Mouse (Mus musculus) B cell, adult 2 months (primary cell): ENCODE results near the gene Satb2.
A peak's percentile ranks its signal among the peaks of the same experiment; 100 is the strongest.

Source experiments
- DNase-seq, 2 experiments: peaks; one replicate each; pipeline ENCODE4 v3.0.0; 2022

Gene Satb2

DNA sequence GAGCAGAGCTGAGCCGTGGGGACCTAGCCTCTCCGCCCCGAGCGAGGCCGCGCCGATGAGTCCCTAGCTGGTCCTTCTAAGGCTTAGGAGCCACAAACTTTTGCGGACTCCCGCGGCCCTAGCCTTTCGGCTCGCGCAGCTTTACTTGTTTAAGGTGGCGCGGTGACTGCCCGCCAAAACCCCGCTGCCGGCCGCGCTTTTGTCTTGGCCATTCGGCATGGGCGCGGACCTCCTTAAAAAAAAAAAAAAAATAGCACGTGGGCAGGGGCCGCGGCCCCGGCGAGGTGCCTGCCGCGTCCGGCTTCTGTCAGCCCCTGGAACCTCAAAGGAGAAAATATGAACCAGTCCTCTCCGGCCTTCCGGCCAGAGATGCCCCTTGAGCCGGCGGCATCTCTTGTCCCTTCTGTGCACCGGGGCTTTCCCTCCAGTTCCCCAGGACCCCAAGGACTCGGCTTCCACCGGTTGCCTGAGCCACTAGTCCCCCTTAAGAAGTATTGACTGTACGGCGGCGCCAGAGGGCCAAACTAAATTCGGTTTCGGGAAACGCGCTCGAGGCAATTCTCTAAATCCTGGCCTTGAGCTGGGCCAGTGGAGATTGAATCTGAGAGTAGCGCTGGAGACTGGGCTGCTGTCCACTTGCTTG is 5.4 kb downstream of the Satb2 start:
- peak; percentile 85 to 86 for DNase-seq

DNA sequence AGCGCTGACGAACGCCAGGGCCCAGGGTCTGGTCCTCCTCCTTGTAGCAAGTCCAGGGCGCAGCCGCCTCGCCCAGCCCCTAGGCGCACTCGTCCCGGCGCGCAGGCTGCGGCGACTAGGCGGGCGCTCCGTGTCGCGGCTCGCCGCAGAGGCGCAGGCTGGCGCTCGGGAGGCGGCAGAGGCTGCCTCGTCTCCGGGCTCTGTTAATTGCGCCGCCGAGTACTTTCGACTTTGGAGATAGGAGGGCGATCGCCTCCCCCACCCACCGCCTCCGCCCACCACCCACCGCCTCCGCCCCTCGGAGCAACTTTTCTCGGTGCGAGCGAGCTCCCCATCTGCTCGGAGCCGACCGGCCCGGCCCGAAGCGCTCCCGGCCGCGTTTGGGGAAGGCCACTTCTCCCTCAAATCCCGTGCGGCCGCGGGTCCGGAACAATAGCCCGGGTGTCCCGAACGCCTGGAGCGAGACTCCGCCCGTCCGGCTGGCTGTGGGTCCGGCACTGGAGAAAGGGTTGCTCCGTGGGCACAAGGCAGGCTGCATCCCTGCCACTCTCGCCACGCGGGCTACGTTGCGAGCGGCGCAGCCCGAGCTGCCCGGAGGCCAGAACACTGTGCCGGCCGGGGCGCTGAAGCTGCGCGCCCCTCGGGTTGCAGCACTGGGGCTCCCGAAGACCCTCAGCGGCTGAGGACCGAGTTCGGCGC is 6.0 kb downstream of the Satb2 start:
- DNase-seq, result peak in 1 of 2 experiments; percentile 61

DNA sequence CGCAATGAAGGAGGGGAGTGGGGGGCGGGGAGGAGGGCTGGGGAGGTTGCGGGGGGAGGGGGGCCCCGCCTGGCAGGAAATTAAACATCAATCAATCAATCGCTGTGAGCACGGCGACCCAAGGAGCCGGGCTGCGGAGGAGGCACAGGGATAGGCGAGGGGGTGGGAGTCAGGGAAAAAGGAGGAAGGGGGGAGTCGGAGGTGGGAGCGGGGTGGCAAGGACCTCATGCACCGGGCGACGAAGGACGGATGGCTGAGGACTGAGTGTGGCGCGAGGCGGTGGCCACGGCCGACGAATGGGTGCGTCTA is 6.6 kb downstream of the Satb2 start:
- no peak for DNase-seq

DNA sequence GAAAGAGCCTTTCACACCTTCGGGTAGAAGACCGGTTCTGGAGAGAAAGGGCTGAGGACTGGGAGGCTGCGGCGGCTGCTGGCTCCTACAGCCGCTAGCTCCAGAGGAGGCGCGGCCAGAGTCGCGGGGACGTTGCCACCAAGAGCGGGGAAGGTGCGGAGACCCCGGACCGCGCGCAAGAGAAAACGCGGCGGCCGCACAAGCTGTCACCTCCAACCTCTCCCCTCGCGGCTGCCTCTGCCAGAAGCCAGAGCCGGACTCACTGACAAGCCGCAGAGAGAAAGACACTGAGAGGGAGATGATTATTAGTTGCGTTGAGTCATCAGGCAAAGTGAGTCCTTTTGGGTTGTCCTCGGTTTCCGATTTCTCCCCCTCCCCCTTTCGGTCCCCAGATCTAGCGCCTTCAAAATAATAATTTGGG is 7.0 kb downstream of the Satb2 start:
- peak in 1 of 2 experiments; percentile 50 for DNase-seq

DNA sequence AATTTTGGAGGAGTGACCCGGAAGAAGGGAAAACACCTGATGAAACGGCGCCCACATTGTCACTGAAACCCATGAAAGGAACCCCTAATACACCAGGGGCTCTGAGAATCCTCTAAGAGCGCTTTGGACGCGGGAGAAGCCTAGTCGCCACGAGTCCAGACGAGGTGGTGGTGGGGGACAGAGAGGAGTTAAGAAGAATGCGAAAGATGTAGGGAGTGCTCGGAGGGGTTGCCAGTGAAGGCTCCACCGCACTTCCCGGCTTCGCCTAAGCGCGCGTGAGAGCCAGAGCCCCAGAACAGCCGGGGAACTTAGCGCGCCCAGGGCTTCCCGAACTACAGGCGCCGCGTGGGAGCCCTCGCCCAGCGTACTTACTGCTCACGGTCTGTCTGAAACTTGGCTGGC is 7.7 kb downstream of the Satb2 start:
- peak in 1 of 2 experiments; percentile 48 for DNase-seq

DNA sequence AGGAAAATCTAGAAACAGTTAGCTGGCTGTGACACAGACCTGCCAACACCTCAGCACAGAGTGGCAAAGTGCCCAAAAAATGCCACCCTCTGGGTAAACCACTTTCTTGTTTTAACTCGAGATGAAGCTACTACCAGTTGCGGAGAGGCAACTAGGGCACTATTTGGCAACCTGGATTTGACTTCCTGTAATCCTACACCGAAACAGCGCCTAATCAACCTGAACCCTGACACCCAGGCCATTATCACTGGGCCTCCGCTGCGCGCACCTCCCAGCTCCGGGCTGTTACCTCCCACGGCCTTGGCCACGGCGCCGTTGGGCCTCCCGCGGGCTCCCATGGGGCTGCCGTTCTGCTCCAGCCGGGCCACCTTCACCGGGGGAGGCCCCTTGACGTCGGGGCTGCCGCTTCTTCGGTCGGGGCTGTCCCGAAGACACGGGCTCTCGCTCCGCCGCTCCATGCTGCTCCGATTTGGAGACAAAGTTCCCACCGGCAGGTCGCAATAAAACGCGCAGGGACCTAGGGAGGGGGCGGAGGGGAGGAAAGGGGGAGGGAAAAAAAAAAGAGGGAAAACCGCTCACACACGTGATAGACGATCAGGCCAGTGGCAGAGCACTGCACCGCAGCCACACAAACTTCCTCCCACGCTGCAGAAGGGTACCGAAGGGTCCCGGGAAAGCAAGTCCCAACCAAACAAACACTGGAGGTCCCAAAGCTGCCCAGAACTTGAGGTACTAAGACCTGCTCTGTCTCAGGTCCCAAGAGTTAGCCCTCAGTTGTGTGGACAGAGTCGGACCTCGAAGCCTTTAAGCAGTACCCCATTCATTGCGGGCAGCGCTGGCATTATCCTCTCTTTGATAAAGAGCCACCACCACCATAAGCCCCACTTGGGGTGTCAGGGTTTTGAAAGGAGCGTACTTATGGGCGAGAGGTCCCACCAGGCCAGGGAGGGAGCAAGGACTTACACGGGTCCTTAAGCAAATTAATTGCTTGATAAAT is 8.8 kb downstream of the Satb2 start:
- peak; percentile 70 to 74 for DNase-seq

DNA sequence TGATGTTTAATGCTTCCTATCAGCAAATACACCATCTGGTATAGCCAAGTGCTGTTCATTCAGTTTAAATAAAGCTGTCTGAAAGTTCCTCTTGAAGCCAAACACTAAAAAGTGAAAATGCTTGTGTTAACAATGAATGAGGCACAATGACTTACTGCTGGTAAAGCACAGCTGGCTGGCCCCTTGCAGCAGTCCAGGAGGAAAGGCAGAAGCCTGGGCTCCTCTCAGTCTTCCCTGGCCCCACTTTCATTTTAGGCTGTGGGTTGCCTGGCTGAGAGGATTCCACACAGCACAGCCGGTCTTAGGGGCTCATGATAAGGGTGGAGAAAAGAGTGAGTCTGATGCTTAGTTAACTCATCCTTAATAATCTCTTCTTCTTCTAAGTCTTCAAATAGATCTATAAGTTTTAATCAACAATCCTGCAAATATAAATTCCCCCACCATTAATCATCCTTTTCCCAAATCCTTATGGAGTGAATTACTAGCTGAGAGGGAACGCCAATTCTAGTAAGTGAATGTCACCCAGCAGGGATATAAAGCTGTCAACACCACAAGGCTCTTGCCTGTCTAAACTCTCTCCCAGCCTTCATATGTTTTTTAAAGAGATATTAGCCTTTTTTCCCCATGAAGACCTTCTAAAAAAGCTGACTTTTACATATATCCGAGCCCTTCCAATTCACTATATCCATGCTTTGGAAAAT is 12.4 kb downstream of the Satb2 start:
- no peak for DNase-seq

DNA sequence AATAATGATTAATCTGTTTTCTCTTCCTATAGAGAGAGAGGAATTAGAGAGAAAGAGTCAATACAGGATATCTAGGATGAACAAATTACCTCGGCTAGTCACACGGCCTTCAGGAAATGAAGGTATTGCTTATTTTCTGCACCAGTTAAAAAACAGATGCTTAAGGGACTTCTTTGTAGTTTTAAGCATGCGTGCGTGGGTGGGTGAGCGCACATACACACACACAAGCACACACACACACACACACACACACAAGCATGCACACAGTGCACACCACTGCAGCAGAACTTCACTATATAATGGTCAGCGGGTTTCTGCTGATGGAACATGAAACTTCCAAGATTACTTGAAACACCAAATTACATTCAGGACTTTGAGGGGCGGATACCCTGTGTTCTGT is 14.0 kb downstream of the Satb2 start:
- DNase-seq, result no peak

DNA sequence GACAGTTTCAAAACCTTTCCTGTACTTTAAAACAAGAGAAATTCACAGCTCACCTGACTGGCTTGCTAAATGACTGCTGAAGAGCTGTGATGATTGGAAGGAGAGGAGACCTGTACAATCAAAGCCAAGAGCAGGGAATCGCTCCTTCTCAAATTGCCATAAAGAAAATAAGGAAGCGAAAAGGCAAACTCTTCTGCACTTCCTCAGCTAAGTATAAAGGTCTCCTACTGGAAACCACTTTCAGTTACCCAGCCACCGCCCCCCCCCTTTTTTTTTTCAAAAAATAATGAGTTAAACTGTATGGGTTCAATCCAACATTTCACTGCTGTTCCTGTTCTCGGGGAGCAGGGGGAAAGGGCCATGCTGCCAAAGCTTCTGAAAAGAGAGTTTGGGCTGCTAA is 15.2 kb downstream of the Satb2 start:
- DNase-seq, result no peak

DNA sequence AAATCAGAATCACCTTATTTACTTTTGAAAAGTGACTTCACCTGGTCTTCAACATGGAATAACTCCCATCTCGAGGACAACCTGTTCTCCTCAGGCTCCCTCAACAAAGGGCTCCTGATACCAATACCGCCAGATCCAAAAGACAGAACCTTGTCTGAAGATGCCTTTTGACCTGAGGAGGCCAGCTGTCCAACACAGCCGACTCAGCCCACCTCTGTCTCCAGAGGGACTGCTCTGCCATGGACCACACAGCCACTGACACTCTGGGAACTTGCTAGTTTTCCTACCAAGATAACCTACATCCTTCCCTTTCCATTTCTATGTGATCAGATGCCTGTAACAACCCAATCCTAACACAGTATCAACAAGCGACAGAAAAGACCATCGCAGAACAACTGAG is 19.5 kb downstream of the Satb2 start:
- no peak for DNase-seq

DNA sequence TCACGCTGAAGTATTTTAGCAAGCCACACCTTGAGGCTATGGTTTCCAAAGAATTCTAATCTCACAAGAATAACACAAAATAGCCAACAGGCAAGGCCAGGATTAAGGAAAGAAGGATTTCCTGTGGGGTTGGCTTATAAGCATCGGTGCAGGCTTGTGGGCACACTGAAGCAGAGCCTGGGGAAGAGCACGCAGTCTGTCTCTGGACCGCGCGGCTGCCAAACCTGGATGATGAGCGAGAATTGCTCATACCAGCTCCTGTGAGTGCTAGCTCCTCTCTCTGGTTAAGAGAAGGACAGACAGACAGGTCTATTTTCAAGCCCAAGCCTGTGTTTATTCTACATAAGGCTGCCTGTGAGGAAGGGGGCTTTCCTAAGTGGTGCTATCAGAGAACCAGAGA is 20.5 kb downstream of the Satb2 start:
- no peak for DNase-seq

DNA sequence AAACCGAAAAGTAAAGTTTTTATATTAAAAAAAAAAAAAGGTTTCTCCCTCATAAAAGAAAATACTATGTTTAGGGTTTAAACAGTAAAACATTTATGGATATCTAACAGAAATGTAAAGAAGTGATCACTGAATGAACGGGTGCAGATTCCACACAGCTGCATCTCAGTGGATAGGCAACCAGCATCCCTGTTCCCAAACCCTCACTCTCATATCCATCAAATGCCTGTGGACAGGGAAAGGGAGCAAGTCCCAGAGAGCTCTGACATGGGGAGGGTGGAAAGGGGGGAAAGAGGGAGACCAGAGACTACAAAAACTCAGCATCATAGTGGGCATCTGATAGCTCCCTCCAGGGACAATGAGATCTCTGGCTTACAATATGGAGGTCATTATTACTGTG is 21.6 kb downstream of the Satb2 start:
- no peak for DNase-seq

DNA sequence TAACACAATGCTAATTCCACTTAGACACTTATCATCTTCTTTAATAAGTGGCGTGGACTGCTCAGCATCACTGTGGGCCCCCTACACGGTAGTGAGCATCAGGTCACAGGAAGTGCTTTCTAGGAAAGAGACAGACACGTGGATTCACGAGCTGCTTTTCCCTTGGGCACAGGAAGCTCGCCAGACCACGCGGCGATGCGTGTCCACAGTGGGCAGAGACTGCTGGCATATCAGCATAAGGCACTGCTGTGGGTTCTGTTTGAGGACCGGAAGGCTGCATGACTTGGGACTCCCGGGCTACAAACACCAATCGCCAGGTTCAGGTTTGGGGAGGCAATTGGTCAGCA is 22.7 kb downstream of the Satb2 start:
- no peak for DNase-seq

DNA sequence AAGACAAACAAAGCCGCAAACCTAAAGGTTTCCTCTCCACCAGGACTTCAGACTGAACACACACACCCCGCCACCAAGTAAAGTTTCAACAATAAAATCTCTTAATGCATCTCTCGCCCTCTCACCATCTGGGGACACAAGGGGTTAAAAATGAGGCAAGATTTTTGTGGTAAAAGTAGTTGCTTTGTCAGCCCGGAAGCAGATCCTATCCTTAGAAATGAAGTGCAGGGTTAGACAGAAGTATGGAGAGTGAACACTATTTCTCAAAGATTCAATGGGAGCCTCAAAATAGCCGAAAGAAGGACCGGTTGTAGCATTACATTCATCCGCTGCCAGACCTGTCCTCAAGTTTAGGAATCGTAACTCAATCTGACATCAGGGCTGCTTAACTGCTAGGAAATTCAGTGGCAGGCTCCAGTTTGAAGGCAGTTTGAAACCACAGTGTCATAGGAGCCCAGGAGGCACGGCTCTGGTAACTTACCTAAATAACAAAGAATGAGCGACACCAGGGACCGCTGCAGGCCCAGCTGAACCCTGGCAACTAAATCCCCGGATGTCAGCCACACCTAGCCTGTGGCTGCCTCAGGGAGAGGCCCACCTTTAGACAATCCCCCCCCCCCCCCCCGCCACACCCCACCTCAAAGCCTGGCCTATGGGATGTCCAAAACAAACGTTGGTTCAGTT is 23.3 kb downstream of the Satb2 start:
- DNase-seq, result no peak

DNA sequence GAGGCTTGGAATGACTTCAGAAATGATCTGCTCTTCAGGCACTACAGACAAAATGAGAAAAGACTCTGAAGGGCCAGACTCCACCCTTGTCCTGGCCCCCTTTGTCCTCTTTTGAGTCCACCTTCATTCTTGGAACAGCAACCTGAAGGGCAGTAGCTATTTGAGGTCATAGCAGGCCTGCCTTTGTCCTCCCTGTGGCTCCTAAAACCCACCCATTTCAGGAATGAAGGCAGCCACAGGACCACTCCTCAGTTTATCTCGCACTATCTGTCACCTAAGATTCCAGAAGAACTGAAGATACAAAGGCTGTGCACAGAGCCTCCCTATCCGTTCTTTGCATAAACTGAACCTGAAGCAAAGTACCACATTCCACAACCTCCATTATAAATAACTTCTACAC is 24.9 kb downstream of the Satb2 start:
- no peak for DNase-seq

DNA sequence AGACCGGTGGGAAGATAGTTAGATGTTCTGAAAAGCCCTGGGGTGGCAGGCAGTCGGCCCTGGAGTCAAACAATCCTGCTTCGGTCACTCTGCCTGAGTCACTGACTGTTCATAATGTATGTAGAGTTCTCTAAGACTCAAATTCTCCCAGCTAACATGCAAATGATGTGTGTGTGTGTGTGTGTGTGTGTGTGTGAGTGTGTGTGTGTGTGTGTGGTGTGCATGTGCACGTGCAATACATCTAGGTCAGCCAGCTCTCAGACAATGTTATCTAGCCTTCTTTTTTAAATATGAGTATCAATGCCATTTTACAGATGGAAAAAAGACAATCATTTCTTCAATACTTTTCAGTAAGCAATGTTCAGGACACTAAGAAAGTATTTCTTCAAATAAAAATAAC is 26.5 kb downstream of the Satb2 start:
- DNase-seq, result no peak

DNA sequence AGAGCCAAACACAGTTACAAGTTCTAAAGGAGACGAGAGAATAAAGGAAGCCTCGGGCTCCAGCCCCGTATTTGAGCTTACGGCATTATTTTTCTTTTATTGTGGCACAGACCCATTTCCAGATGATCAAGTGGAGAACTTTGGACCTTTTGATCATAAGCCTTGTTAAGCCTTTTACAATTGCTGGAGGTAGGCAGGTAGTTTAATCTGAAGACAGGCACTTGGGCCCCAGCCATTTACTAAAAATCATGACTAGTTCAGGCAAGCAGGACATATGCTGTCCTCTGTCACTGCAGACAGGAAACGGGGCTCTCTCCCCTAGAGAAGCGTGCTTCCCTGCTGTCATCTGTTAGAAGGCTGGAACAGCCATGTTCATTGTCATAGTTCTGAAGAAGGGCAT is 26.9 kb downstream of the Satb2 start:
- DNase-seq, result no peak

DNA sequence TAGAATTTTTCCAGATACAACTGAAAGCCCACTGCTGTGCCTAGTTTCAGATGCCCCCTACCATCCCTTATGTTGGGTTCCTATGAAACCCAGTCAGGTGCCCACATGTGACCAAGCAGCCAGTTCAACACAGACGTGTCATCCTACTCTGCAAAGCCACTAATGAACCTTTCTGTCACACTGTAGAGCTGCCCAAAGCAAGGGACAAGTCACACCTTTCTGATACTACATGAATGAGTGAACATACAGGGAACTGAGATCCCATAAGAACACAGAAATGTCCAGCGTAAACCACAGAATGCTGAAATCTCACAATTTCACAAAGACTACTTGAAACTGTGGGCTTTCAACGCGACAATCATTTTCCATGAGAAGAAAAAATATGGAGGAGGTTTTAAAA is 39.0 kb downstream of the Satb2 start:
- DNase-seq, result no peak

DNA sequence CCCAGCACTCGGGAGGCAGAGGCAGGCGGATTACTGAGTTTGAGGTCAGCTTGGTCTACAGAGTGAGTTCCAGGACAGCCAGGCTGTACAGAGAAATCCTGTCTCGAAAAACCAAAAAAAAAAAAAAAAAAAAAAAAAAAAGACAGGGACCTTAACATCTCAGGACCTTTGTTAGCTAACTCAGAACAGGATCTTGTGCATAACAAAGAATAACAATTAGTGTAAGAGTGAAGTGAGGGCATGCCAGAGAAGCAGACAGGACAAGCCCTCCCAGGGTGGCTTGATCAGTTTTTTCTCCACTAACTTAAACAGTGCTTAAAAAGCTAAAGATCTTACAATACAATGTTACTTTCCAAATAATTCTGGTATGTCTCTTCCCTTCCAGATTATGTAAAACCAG is 40.0 kb downstream of the Satb2 start:
- DNase-seq, result no peak

DNA sequence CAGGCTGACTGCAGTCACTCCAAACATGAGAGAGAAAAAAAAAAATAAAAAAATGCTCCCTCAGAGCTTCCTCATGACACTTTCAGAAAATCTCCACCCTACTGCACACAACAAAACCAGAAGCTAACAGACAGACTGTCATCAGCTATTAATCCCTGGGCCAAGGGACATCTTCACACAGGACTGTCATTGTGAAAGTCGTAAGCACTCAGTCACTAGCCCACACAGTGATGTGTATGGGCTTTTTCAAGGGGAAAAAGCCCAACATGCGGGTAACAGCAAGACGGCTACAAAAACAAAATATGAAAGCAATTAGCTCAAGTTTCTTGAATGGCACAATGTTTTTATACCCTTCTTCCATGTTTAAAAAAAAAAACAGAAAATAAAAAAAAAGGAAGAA is 41.9 kb downstream of the Satb2 start:
- no peak for DNase-seq

DNA sequence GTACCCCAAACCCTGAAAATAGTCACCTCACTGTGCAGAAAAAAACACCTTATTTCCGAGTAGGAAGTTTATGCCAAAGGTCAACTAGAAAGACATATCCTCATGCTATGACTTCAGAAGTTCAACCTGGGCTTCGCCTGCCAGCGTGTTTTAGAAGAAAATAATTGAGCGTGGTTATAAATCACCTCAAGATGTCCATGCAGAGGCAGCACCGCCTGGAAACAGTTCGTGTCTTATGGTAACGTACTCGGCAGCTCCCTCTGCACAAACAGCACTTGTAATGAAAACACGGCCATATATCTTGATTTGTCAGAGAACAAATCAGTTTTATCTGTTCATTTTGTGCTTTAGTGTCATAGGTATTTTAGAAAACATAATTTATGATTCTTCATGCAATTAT is 44.6 kb downstream of the Satb2 start:
- no peak for DNase-seq

DNA sequence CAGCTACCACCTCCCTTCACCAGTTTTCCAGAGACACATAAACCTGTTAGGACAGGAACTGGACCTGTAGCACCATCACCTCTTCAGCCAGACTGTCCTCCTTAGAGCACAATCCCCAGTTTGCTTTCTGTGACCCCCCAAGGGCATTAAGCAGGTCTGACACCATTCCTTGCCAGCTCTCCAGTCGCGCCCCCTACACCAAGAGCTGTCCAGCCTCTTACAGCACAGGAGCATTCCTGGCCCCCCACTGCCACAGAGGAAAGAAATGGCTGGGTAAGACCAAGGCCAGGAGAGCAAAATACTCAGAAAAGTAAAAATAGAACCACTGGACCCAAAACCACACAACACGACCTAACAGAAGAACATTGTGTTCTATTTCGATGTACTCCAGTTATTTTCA is 48.4 kb downstream of the Satb2 start:
- DNase-seq, result no peak

DNA sequence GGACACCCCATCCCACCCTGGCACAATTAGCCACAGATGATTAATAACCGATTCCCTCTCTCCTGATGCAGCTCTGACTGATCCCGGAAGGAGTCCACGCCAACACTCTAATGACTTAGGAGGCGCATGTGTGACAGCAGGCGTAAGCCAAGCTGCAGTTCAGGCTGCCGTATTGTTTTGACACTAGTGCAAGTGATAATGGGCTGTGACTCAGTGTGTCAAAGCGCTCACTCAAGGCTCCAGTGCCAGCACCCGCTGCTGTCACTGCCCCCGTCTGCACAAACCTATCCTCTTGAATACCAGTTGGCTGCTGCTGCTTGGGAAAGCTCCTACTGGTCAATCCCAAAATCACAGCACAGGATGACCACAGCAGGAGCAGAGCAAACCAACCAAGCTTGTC is 49.7 kb downstream of the Satb2 start:
- DNase-seq, result no peak
